Mouse (Mus musculus) liver, embryonic 14.5 days (tissue): ENCODE data around the gene Tmem117.

Experiments
- CTCF ChIP-seq: IDR thresholded peaks from 2 replicates; pipeline ENCODE4 v1.5.1; 2016; ENCODE audit warnings: antibody characterized with exemption, low read depth, control low read depth
- EP300 ChIP-seq: IDR thresholded peaks from 2 replicates; pipeline ENCODE4 v1.6.1; 2016; ENCODE audit warnings: antibody characterized with exemption, low read depth

GRCm38 (mm10) chr15:94657882-94658281, 28.9 kb downstream of the Tmem117 start:
- no peak for TF ChIP-seq CTCF
- no peak for TF ChIP-seq EP300
